Mouse (Mus musculus) c-Kit-negative CD71-positive TER-119-positive erythroid progenitor cells, embryonic 14.5 days (primary cell): ENCODE measurements around the gene Dennd5a.

Experiments
- DNase-seq: peaks from one replicate; pipeline ENCODE4 v3.0.0-alpha.2; 2013; ENCODE audit warnings: low read depth, low spot score

Dennd5a gene

GRCm38 (mm10) chr7:109886249-109886648 lies 74.0 kb downstream of the Dennd5a start:
- DNase-seq = no peak

GRCm38 (mm10) chr7:109882574-109882973 lies 77.7 kb downstream of the Dennd5a start:
- DNase-seq = no peak

- DNase-seq = no peak
Measured at GRCm38 (mm10) chr7:109881561-109882099, 78.6 kb downstream of the Dennd5a start.

GRCm38 (mm10) chr7:109879158-109879557 lies 81.1 kb downstream of the Dennd5a start:
- DNase-seq = no peak

- DNase-seq = no peak
Measured at GRCm38 (mm10) chr7:109876085-109876484, 84.2 kb downstream of the Dennd5a start.

- DNase-seq = no peak
Measured at GRCm38 (mm10) chr7:109875598-109875997, 84.7 kb downstream of the Dennd5a start.

GRCm38 (mm10) chr7:109875033-109875432 lies 85.2 kb downstream of the Dennd5a start:
- DNase-seq = no peak

- no peak for DNase-seq
Measured at GRCm38 (mm10) chr7:109873170-109873569, 87.1 kb downstream of the Dennd5a start.

GRCm38 (mm10) chr7:109871232-109871631 lies 89.0 kb downstream of the Dennd5a start:
- DNase-seq = no peak

- no peak for DNase-seq
Measured at GRCm38 (mm10) chr7:109868498-109868897, 91.8 kb downstream of the Dennd5a start.

GRCm38 (mm10) chr7:109866643-109867042 lies 93.6 kb downstream of the Dennd5a start:
- DNase-seq = no peak

GRCm38 (mm10) chr7:109865370-109866229 lies 94.7 kb downstream of the Dennd5a start, which contains the start of gene Scube2:
TSS of gene Scube2 (minus strand) at chr7:109865679.
- DNase-seq = no peak

GRCm38 (mm10) chr7:109863561-109863960 lies 96.7 kb downstream of the Dennd5a start:
- no peak for DNase-seq

- no peak for DNase-seq
Measured at GRCm38 (mm10) chr7:109860162-109860561, 100.1 kb downstream of the Dennd5a start.

GRCm38 (mm10) chr7:109859354-109859753 lies 100.9 kb downstream of the Dennd5a start:
- no peak for DNase-seq

- no peak for DNase-seq
Measured at GRCm38 (mm10) chr7:109852752-109853212, 107.5 kb downstream of the Dennd5a start.

- no peak for DNase-seq
Measured at GRCm38 (mm10) chr7:109852017-109852416, 108.3 kb downstream of the Dennd5a start.

GRCm38 (mm10) chr7:109850531-109850930 lies 109.7 kb downstream of the Dennd5a start:
- DNase-seq = no peak

GRCm38 (mm10) chr7:109849750-109850434 lies 110.4 kb downstream of the Dennd5a start:
- DNase-seq = no peak

GRCm38 (mm10) chr7:109848867-109849733 lies 111.2 kb downstream of the Dennd5a start:
- DNase-seq = no peak

GRCm38 (mm10) chr7:109844100-109844499 lies 116.2 kb downstream of the Dennd5a start:
- no peak for DNase-seq
